Mouse (Mus musculus) intestine, postnatal 0 days (tissue): ENCODE results near the gene Eya3. TPM values are rescaled to one million over a fixed set of nuclear protein-coding genes. Genes with fewer than 3 reads are reported as not detected.

Experiments
- ATAC-seq: fragments of 200-750 bp; cut with Nextera tagmentation; 2 replicates; pipeline ENCODE4 v1.8.0; 2017; ENCODE audit warnings: mild to moderate bottlenecking, moderate TSS enrichment, moderate library complexity
- H3K27ac ChIP-seq: fragments of 300-500 bp; sonication (generic); 2 replicates; pipeline ENCODE4 v1.5.1; 2014; ENCODE audit warnings: mild to moderate bottlenecking, low read depth, low read length, moderate library complexity
- H3K27me3 ChIP-seq: fragments of 300-500 bp; sonication (generic); replicated peaks from 2 replicates; pipeline ENCODE4 v1.6.1; 2014; ENCODE audit warnings: low read length, mixed read lengths; ENCODE audit not compliant: control insufficient read depth, insufficient read depth
- H3K36me3 ChIP-seq: fragments of 300-500 bp; sonication (generic); 2 replicates; pipeline ENCODE4 v1.6.1; 2014; ENCODE audit warnings: mild to moderate bottlenecking, moderate library complexity; ENCODE audit not compliant: control insufficient read depth, insufficient read depth
- H3K4me1 ChIP-seq: fragments of 300-500 bp; sonication (generic); replicated peaks from 2 replicates; pipeline ENCODE4 v1.6.1; 2014; ENCODE audit warnings: antibody characterized with exemption, low read length, mixed read lengths; ENCODE audit not compliant: control insufficient read depth, insufficient read depth
- H3K4me2 ChIP-seq: fragments of 300-500 bp; sonication (generic); replicated peaks from 2 replicates; pipeline ENCODE4 v1.6.1; 2014; ENCODE audit warnings: low read depth, mild to moderate bottlenecking, moderate library complexity
- H3K4me3 ChIP-seq: fragments of 300-500 bp; sonication (generic); 2 replicates; pipeline ENCODE4 v1.5.1; 2014; ENCODE audit warnings: low read depth, low read length
- H3K9ac ChIP-seq: fragments of 300-500 bp; sonication (generic); 2 replicates; pipeline ENCODE4 v1.6.1; 2014; ENCODE audit warnings: mild to moderate bottlenecking, low read depth, low read length
- H3K9me3 ChIP-seq: fragments of 300-500 bp; sonication (generic); 2 replicates; pipeline ENCODE4 v1.6.1; 2016; ENCODE audit warnings: mixed run types; ENCODE audit not compliant: control insufficient read depth
- CTCF ChIP-seq: sonication (generic); IDR thresholded peaks from 2 replicates; pipeline ENCODE4 v1.5.1; 2016; ENCODE audit warnings: low read depth, mild to moderate bottlenecking, control low read depth, antibody characterized with exemption, moderate library complexity
- WGBS: fragments of 180-500 bp; shearing (Covaris S2); extraction: QIAGEN DNeasy Blood & Tissue Kit; methylation state at CpG from one replicate; pipeline ENCODE4 v1.1.7; 2014; 5-methylcytosine and 5-hydroxymethylcytosine counted together
- polyA plus RNA-seq: library from polyadenylated mRNA; unstranded; fragments of >200 nt; fragmentation: Nextera tagmentation; extraction: Ambion mirVana; gene quantifications from 2 replicates; pipeline ENCODE4 v1.2.1, GENCODE M21; 2015

Gene Eya3
- polyA plus RNA-seq, 1 experiment from 2014 or later = 10.1 TPM

- no peak for TF ChIP-seq CTCF
- H3K27ac ChIP-seq = no peak overlapping the region
- H3K4me1 ChIP-seq = no peaks in the 10 kb centered on the region
- H3K27me3 ChIP-seq = no peaks in the 10 kb centered on the region
- ATAC-seq = no peak
- H3K4me3 ChIP-seq = no peak overlapping the region
- no peaks in the 10 kb centered on the region for H3K36me3 ChIP-seq
- H3K9me3 ChIP-seq = no peaks in the 10 kb centered on the region
- H3K9ac ChIP-seq = no peak overlapping the region
- H3K4me2 ChIP-seq = no peak overlapping the region
- WGBS = 82% methylated on average over 6 of the region's 6 CpGs
Observed at GRCm38 (mm10) chr4:132617873-132618272, 20.9 kb upstream of the Eya3 start.

GRCm38 (mm10) chr4:132618850-132619375 lies 19.9 kb upstream of the Eya3 start:
- no peak for TF ChIP-seq CTCF
- H3K27ac ChIP-seq = no peak overlapping the region
- no peaks in the 10 kb centered on the region for H3K27me3 ChIP-seq
- 76% methylated on average over 10 of the region's 10 CpGs for WGBS
- ATAC-seq = no peak
- no peak overlapping the region for H3K9ac ChIP-seq
- H3K4me3 ChIP-seq = no peak overlapping the region
- H3K4me2 ChIP-seq = no peak overlapping the region
- H3K36me3 ChIP-seq = no peaks in the 10 kb centered on the region
- no peaks in the 10 kb centered on the region for H3K9me3 ChIP-seq
- H3K4me1 ChIP-seq = no peaks in the 10 kb centered on the region

GRCm38 (mm10) chr4:132620134-132620533 lies 18.7 kb upstream of the Eya3 start:
- Histone ChIP-seq H3K27ac (no peak overlapping the region), H3K27me3 (no peaks in the 10 kb centered on the region), H3K36me3 (no peaks in the 10 kb centered on the region), H3K9ac (no peak overlapping the region), H3K4me1 (no peaks in the 10 kb centered on the region), H3K9me3 (no peaks in the 10 kb centered on the region), H3K4me3 (no peak overlapping the region), H3K4me2 (no peak overlapping the region)
- no peak for ATAC-seq
- peak; percentile 22; the same call in 1 of the 2 replicates for TF ChIP-seq CTCF
- 94% methylated on average over 4 of the region's 4 CpGs for WGBS

- Histone ChIP-seq H3K36me3 (no peaks in the 10 kb centered on the region), H3K4me2 (no peak overlapping the region), H3K4me3 (no peak overlapping the region), H3K9ac (no peak overlapping the region), H3K27ac (no peak overlapping the region), H3K9me3 (no peaks in the 10 kb centered on the region), H3K27me3 (no peaks in the 10 kb centered on the region), H3K4me1 (no peaks in the 10 kb centered on the region)
- 64% methylated on average over 7 of the region's 7 CpGs for WGBS
- ATAC-seq = no peak
- TF ChIP-seq CTCF = no peak
Observed at GRCm38 (mm10) chr4:132621287-132622068, 17.3 kb upstream of the Eya3 start.

GRCm38 (mm10) chr4:132624034-132624657 lies 14.6 kb upstream of the Eya3 start:
- WGBS = 86% methylated on average over 5 of the region's 5 CpGs
- Histone ChIP-seq H3K27me3 (no peaks in the 10 kb centered on the region), H3K4me3 (no peak overlapping the region), H3K4me1 (no peaks in the 10 kb centered on the region), H3K27ac (no peak overlapping the region), H3K9me3 (no peaks in the 10 kb centered on the region), H3K9ac (no peak overlapping the region), H3K36me3 (no peaks in the 10 kb centered on the region), H3K4me2 (no peak overlapping the region)
- no peak for TF ChIP-seq CTCF
- ATAC-seq = no peak

GRCm38 (mm10) chr4:132628830-132629229 lies 10.0 kb upstream of the Eya3 start:
- Histone ChIP-seq H3K4me2 (no peak overlapping the region), H3K36me3 (no peaks in the 10 kb centered on the region), H3K27me3 (no peaks in the 10 kb centered on the region), H3K4me1 (no peaks in the 10 kb centered on the region), H3K9ac (no peak overlapping the region), H3K4me3 (no peak overlapping the region), H3K9me3 (no peaks in the 10 kb centered on the region), H3K27ac (no peak overlapping the region)
- WGBS = 11% methylated on average over 2 of the region's 2 CpGs
- no peak for ATAC-seq
- peak; percentile 76 for TF ChIP-seq CTCF
